Mouse (Mus musculus) E14TG2a.4 (cell line): ENCODE measurements around the gene Gnao1.

Source experiments
- H3K27me3 ChIP-seq: 2 replicates; pipeline ENCODE4 v1.6.1; 2014; ENCODE audit warnings: low read length, control low read depth; ENCODE audit not compliant: insufficient read depth
- H3K36me3 ChIP-seq: 2 replicates; pipeline ENCODE4 v1.6.1; 2014; ENCODE audit warnings: low read length, control low read depth; ENCODE audit not compliant: insufficient read depth
- H3K4me1 ChIP-seq: replicated peaks from 2 replicates; pipeline ENCODE4 v1.6.1; 2014; ENCODE audit warnings: low read depth, low read length, control low read depth
- H3K4me3 ChIP-seq: replicated peaks from 2 replicates; pipeline ENCODE4 v1.5.1; 2014; ENCODE audit warnings: mild to moderate bottlenecking, low read length
- H3K9me3 ChIP-seq: 2 replicates; pipeline ENCODE4 v1.6.1; 2014; ENCODE audit warnings: low read length, control low read depth
- CTCF ChIP-seq: conservative IDR thresholded peaks from 2 replicates; pipeline ENCODE4 v1.5.1; 2014; ENCODE audit warnings: low read length
- NANOG ChIP-seq: IDR thresholded peaks from 2 replicates; pipeline ENCODE4 v1.6.1; 2014; ENCODE audit warnings: borderline replicate concordance, low read length, mixed read lengths
- POU5F1 ChIP-seq: IDR thresholded peaks from 2 replicates; pipeline ENCODE4 v1.6.1; 2014; ENCODE audit warnings: low read length, borderline replicate concordance

Gnao1 gene

DNA sequence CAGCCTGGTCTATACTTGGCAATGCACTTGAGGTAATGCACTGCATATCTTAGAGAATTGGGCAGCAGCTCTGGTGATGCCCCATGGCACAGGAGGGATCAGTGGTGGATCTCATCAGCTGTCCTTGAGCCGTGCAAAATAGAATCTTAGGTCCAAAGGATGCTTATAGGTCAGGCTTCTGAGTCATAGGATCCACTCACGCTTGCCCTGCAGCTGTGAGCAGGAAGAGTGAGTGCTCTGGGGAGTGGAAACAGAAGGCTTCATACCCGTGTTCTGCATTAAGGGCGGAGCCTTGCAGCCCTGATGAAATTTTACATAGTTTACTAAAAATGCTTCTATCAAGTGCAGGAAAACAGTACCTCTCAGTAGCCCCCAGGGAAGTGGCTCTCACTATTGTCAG, 45.5 kb downstream of the Gnao1 start:
- no peak for TF ChIP-seq CTCF
- TF ChIP-seq POU5F1: no peak
- no peak for TF ChIP-seq NANOG
- Histone ChIP-seq H3K4me1 (no peaks in the 10 kb centered on the region), H3K9me3 (no peaks in the 10 kb centered on the region), H3K36me3 (no peaks in the 10 kb centered on the region), H3K4me3 (no peak overlapping the region), H3K27me3 (no peaks in the 10 kb centered on the region; the same call in 1 of the 2 replicates)

DNA sequence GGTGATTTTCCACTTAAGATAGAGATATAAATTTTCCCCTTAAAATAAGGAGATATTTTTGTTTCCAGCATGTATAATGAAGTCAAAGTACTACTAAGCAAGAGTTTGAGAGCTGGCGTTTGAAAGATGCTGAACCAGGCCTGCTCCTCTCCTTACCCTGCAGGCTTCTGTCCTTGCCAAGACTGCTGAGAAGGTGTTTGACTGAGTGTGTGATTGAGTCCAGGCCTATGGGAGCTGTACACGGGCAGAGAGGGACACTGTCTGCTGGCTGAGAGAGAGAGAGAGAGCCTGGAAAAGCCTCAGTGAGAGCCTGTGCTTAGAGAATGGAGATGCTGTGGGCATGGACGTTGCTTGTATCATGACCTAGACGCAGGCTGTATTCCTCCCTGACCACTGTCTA, 47.4 kb downstream of the Gnao1 start:
- Histone ChIP-seq H3K4me1 (no peaks in the 10 kb centered on the region), H3K4me3 (no peak overlapping the region), H3K36me3 (no peaks in the 10 kb centered on the region), H3K9me3 (no peaks in the 10 kb centered on the region), H3K27me3 (no peaks in the 10 kb centered on the region; the same call in 1 of the 2 replicates)
- TF ChIP-seq CTCF: no peak
- TF ChIP-seq POU5F1: no peak
- no peak for TF ChIP-seq NANOG

DNA sequence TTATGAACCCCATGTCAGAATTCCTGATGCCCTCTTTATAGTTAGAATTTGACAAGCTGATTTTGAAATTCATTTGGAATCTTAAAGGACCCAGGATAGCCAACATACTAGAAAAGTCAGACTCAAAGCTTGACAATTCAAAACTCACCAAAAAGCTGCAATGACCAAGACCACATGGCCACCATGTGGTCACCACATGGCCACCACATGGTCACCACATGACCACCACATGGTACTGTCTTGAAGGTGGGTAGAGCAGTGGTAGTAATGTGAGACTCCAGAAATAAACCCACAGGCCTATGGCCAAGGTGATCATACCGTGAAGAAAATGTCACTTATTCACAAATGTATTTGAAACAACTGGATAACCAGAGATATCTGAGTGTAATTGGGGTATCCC, 48.5 kb downstream of the Gnao1 start:
- no peaks in the 10 kb centered on the region for H3K4me1 ChIP-seq
- TF ChIP-seq POU5F1 (no peak), CTCF (no peak), NANOG (no peak)
- no peaks in the 10 kb centered on the region for H3K9me3 ChIP-seq
- H3K27me3 ChIP-seq: no peaks in the 10 kb centered on the region; the same call in 1 of the 2 replicates
- no peak overlapping the region for H3K4me3 ChIP-seq
- no peaks in the 10 kb centered on the region for H3K36me3 ChIP-seq

GRCm38 (mm10) chr8:93860020-93860419, 50.3 kb downstream of the Gnao1 start:
- Histone ChIP-seq H3K27me3 (no peaks in the 10 kb centered on the region; the same call in 1 of the 2 replicates), H3K4me3 (no peak overlapping the region), H3K9me3 (no peaks in the 10 kb centered on the region)

GRCm38 (mm10) chr8:93864064-93864463, 54.3 kb downstream of the Gnao1 start:
- H3K36me3 ChIP-seq: no peaks in the 10 kb centered on the region
- H3K9me3 ChIP-seq: no peaks in the 10 kb centered on the region
- H3K4me3 ChIP-seq: no peak overlapping the region
- H3K4me1 ChIP-seq: no peaks in the 10 kb centered on the region
- no peaks in the 10 kb centered on the region; the same call in 1 of the 2 replicates for H3K27me3 ChIP-seq
- TF ChIP-seq NANOG (no peak), CTCF (no peak), POU5F1 (no peak)

More at GRCm38 (mm10) chr8:93860020-93860419, 50.3 kb downstream of the Gnao1 start:
- Histone ChIP-seq H3K36me3 (no peaks in the 10 kb centered on the region), H3K4me1 (no peaks in the 10 kb centered on the region)
- TF ChIP-seq NANOG (no peak), POU5F1 (no peak), CTCF (no peak)

DNA sequence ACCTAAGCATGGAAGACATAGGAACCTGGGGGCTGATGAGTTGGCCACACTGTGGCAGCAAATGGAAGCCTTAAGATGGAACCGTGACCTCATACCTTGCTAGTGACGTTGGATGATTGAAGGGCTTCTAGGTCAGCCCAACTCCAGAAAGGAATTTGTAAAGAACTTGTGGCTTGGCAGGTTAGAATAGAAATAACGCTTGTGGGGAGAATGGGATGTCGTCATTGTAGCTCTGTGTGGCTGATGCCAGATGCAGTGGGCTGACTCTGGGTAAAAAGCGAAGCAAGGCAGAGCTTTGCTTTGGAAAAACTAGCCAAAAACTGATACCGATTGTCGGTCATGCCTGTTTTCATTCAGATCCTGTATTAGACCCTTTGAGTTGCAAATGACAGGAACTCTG, 56.5 kb downstream of the Gnao1 start:
- H3K4me3 ChIP-seq: no peak overlapping the region
- no peaks in the 10 kb centered on the region for H3K27me3 ChIP-seq
- no peaks in the 10 kb centered on the region for H3K9me3 ChIP-seq
- no peaks in the 10 kb centered on the region for H3K4me1 ChIP-seq
- TF ChIP-seq NANOG (no peak), CTCF (no peak), POU5F1 (no peak)
- H3K36me3 ChIP-seq: no peaks in the 10 kb centered on the region

DNA sequence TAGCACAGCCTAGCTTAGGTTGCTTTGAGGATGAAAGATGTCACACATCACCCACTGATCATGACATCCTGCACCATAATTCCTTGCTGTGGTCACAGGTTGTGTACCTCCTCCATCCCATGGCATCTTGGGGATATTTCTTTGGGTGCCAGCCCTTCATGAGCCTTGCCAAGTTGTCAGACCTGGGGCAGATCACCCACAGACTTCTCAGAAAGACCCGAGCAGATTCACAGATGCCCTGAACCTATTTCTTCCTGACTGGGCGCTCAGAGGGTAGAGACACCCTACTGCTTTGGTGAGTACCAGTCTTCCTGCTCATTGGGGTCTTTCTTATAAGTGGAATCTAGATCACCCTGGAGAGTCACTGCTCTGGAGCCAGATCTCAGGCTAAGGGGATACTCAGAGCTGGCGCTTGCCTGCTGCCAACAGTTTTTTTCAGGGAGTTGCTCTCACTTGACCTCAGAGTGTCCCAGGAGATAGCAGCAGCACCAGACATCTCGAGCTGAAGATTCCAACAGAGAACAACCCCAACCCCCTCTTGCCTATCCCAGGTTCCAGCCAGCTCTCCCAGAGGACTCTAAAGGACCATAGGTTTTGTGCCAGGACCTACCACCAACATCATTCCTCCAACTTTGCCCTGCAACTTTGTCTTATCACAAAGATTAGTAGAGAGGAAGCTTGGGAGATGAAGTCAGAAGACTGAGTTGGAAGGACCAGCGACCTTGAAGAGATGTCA, 58.9 kb downstream of the Gnao1 start:
- H3K4me1 ChIP-seq: no peaks in the 10 kb centered on the region
- H3K4me3 ChIP-seq: no peak overlapping the region
- TF ChIP-seq NANOG (no peak), CTCF (no peak), POU5F1 (no peak)
- no peaks in the 10 kb centered on the region for H3K27me3 ChIP-seq
- no peaks in the 10 kb centered on the region for H3K36me3 ChIP-seq
- H3K9me3 ChIP-seq: no peaks in the 10 kb centered on the region

DNA sequence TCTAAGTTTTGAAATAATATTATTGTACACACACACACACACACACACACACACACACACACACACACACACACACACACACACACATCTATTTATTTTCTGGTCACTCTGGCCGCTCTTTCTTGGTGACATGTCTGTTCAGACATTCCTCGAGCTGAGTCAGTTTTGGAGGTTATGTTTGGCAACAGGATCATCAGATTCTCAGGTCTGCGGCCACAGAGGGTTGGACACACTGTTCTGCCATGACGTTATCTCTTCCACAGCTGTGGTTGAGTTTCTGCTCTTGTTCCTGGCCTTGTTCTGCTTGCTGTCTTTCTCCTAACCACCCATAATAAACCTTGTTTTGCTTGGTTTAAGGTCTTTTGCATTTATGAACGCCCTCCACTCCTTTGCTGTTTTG, 61.5 kb downstream of the Gnao1 start:
- Histone ChIP-seq H3K9me3 (no peaks in the 10 kb centered on the region), H3K27me3 (no peaks in the 10 kb centered on the region), H3K36me3 (no peaks in the 10 kb centered on the region), H3K4me1 (no peaks in the 10 kb centered on the region), H3K4me3 (no peak overlapping the region)
- TF ChIP-seq NANOG (no peak), POU5F1 (no peak), CTCF (no peak)

DNA sequence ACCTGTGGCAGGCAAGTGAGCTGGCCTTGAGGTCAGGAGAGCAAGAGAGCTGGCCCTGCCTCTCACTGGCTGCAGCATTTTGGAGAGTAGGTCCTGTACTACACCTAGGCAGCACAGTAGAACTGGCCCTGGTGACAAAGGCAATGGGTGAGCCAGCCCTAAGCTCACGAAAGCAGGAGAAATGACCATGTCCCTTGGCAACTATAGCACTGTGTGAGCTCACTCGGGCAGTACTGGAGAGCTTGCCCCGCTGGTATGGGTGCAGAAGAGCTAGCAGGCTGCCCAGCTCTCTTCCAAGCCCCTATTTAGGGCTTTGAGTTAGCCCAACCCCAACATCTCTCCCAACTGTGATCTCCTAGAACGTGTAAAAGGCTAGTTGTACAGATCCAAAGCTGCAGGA, 68.6 kb downstream of the Gnao1 start:
- no peak for TF ChIP-seq POU5F1
- no peaks in the 10 kb centered on the region for H3K9me3 ChIP-seq
- no peaks in the 10 kb centered on the region for H3K36me3 ChIP-seq
- no peak overlapping the region for H3K4me3 ChIP-seq
- H3K4me1 ChIP-seq: no peaks in the 10 kb centered on the region
- no peaks in the 10 kb centered on the region for H3K27me3 ChIP-seq
